Mouse (Mus musculus): Measurements from ENCODE around the gene Srrm4.
"Not testable (repeated sequence)": the region's sequence is repeated elsewhere in the genome, so short reads cannot be mapped to it uniquely, and the experiment has no call there.

Gene Srrm4

DNA sequence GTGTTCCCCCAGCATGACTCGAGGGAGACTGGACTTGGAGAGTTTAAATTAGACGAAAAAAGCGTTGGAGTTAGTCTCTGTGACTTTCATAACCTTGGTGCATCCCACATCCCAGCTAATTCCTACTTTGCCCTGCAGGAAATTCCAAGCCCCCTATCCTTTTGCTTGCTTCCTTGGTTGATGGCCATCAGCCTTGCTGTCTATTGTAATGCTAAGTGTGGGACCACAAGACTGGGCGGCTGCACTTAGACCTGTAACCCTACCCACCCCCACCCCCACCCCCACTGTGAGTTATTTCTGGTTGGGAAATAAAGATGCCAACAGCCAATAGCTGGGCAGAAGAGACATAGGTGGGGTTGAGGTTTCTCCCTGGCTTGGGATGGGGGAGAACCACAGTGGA lies 153.3 kb downstream of the Srrm4 start:
- no peak for DNase-seq

DNA sequence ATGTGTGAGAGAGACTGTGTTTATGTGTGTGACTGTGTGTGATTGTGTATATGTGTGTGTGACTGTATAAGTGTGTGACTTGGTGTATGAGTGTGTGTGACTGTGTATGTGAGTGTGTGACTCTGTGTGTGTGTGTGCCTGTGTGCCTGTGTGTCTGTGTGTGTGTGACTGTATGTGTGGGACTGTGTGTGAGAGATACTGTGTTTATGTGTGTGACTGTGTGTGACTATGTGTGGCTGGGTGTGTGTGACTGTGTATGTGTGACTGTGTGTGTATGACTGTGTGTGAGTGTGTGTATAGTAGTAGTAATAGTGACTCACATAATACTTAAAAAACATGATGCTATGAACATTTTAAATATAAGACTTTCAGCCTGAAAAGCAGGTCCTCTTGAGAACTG lies 155.5 kb downstream of the Srrm4 start:
- DNase-seq = no peak

DNA sequence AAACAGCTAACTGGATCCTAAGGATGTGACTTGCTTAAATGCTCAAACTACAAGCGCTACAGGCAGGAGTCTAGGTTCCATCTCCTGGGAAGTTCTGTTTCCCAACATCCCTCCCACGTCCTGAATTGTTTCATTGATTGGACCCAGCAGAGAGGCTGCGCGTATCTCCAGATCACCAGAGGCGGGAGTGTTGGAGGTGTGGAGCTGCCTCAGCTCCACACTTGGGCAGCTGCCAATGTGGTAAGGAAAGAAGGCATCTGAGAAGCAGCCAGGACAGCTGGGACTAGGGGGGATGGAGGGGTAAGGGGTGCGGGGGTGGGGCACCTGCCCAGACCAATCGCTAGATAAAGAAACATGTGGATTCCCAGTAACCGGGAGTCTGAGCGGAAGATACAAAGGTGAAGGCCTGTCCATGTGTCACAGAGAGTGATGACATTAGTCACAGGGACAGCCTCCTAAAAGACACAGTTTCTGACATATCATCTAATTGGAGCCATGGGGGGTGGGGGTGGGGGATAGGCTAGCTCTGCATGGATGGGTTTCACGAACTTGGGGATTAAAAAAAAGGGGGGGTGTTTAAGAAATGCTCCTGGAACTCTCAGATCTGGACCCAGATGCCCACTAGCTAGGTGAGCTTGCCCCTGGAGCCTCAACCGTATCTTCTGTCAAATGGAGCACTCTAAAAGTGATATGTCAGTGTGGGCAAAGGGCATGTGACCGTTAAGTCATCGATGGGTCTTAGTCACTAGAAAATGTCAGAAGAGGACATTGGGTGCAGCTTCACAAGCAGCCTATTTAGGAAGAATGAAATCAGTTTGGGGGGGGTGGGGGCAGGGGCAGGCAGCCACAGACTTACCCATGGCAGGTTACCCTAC lies 156.4 kb downstream of the Srrm4 start:
- no peak for DNase-seq

DNA sequence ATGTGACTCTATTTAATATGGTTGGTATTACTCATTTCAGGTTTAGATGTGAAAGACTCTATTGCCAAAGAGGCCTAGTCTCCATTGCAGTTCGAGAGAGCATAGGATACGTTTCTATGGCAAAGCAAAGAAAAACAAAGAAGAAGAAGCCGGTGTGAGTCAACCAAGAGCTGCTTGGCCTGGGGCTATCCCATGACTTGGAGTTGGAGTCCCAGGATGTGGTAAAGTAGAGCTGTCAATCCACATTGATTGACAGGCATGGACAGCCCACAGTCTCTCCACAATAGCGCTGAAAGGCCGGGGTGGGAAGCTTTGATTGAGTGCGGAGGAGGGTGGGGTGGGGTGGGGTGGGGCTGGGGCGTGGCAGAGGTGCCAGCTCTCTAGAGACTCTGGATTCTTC lies 158.7 kb downstream of the Srrm4 start:
- no peak for DNase-seq

DNA sequence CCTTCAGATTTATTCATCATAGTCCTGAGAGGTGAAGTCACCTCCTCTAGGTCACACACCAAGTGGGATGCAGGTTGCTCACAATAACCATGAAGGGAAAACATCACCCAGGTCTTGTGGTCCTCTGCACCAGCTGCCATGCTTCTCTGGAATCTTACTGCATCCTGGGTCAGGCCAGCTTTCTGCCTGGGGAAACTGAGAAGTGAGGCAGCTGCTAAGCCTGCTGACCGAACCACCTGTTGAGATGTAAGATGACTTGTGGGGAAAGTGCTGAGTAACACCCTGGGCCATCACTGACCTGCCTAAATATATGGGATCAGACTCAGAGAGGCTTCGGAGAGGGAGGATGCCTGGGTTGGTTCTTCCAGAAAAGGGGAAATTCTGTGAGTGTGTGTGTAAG lies 164.9 kb downstream of the Srrm4 start:
- no peak for DNase-seq

DNA sequence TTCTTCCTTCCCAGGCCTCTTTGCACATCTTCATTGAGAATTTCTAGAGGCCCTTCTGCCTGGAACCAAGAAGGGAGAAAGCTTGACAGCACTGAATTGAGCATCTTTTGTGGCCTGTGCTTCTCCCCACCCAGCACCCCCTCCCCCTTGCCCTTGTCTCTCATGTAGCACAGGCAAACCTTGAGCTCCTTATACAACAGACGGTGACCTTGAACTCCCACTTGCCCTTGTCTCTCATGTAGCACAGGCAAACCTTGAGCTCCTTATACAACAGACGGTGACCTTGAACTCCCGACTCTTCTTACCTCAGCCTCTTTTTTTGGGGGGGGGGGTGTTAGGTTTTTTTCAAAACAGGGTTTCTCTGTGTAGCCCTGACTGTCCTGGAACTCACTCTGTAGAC lies 165.9 kb downstream of the Srrm4 start:
- DNase-seq = not testable (repeated sequence)

DNA sequence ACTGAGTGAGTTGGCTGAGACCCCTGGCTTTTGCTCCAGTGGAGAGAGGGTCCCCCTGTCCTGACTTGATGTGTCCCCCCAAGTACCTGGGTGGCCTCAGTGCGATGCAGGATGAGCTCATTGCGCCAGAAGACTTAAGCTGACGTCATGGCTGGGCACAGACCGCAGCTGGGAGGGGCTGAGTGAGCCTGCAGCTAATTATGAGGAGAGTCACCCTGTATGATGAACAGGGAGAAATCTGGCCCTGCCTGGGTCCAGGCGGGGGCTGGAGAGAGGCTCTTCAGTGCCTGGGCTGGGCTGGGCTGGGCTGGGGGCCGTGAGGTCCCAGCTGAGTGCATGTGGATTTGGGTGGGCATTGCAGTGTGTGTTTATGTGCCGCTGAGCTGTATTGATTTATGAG lies 166.3 kb downstream of the Srrm4 start:
- no peak for DNase-seq

DNA sequence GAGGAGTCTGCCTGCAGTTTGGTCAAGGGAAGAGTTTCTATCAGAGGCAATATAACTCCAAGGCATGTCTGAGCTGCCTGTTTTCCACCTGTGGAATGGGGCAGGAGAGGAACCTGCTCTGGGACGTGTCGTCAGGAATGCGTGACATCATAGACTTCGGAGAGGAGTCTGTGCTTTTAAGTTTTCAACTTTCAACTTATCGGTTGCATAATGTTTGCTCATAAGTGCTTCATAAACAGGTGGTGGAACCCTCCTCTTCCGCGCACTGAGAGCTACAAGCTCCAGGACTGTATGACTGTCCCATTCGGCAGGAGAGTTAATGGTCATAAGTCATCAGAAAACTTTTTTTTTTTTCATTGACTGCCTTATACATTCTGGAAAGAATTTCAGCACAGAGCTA lies 167.9 kb downstream of the Srrm4 start:
- no peak for DNase-seq

DNA sequence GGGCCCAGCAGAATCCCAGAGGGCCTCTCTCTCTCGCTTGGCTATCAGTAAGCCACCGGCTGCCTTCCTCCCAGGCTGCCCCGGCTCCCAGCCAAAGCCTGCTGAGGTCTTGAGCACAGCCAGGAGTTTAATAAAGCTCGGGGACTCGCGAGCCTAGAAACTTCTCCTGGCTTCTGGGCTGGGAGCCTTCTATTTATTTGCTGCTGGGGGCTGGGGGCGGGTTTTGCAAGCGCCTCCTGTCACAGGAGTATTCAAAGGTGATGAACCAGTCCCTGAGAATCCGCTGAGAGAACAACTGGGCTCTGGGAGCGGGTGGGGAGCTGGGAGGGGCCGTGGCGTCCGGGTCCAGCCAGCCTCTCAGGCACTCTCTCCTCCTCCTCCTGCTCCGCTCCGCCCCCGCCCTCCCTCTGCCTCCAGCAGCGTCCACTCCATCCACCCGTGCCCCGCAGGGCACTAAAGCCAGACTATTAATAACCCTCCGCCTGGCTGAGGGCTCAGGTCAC lies 168.9 kb downstream of the Srrm4 start, which contains the start of gene Hspb8:
Gene Hspb8, minus strand, starts transcription at position 166 of the 503 bp plus-strand sequence.
- DNase-seq = peak; percentile 38

DNA sequence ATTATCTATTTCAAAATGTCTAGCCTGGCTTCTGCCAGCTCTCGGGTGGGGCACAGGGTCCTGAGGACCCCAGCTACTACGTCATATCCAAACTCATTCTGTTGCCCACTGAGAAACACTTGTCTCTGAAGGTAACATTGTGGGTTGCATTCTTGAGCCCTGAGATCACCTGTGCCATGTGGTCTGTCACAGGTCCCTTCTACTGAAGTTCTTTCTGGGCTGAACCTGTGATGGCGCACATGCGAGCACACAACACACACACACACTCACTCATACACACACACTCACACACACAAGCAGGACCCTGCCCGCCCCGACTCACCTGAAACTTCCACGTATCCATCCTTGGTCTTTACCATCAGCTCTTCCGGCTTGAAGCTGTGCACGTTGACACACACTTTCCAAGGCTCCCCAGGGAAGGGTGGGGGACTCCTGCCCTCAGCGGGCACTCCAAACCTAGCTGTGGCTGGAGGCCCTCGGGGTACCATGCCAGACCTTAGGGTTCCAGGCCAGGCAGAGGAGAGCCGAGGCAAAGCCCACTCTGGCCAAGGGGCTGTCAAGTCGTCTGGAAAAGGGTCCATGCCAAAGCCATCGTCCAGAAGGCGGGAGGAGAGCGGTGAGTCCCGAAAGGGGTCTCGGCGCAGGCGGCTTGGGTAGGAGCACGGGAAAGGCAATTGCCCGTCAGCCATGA lies 169.7 kb downstream of the Srrm4 start:
- DNase-seq = no peak

DNA sequence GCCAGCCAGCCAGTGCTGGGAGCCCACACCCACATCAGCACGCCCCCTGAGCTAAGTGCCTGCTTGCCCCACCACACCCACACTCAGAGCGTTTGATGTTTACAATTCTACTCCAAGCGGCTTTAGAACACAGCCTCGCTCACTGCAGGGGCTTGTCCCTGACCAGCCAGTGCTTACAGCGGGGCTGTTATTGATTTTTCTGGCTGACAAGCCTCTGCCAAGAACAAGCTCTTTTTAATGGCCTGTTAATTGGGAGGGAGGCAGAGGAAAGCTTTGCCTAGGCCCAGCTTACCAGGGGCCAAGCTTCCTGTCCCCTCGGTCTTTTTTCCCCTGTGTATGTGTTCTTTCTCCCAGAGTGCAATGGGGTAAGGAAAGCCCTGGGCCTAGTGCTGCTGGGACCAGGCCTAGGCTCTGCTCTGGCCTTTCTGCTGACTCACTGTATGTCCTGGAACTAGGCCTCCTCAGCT lies 170.8 kb downstream of the Srrm4 start:
- DNase-seq = no peak

DNA sequence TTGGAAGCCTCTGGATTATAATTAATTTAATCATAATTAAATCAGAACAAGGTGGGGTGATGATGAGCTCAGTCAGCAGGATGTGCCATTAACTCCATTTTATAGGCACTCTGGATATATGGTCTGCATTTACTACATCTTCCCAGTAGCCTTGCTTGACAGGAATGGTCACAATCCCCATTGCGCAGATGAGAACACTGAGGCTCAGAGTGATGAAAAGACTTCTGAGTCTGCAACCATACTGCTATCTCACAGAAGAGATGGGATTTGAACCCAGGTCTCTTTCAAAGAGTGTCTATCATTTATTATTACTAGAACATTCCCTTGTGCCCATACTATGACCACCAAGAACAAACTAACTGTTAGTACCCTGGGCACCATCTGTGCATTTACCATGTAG lies 171.4 kb downstream of the Srrm4 start:
- no peak for DNase-seq

DNA sequence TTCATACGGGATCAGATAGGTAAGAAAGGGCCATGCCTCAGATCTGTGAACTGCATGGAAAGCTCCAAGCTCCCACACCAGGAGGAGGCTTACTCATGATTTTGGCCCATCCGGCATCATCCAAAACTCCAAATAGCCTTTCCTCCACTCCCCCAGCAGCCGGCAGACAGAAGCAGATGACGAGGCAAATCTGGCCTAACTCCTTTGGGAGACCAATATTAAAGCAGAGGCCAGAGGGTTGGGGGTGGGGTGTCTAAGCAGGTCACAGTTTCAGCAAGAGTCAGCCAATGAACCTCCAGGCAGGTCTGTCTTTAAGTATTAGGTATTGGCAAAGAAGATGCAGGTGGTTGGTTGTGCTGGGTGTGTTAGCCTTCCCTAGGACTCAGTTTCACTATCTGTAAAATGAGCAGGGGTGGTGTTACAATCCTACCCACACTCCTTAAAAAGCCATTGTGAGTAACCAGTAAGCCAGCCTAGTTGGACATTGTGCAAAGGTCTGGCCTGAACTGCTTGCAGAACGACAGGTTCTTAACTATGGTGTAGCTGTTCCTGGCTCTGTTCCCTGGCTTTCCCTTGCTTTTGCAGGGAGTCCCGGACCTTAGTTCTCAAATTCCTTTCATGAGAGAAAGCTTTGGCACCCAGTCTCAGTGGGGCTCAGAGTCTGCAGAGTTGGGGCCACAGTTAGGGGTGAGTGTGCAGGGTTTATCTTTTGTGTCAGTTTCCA lies 172.1 kb downstream of the Srrm4 start:
- DNase-seq = no peak

DNA sequence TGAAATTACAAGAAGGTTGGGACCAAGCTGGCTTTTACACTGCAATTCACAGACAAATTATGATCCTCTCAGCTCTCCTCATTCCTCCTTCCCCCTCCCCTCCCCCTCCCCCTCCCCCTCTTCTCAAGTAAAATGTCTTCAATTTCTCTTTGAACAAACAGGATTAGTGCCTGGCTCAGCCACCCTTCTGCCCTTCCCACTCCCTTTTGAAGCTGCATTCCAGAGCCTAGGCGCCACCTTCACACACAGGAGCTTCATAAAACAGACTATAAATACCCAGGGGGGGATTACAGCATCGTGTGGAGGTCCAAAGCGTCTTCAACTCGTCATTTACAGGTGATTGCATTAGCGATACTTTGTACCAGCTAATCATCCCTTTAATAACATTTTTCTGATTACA lies 175.4 kb downstream of the Srrm4 start:
- no peak for DNase-seq

DNA sequence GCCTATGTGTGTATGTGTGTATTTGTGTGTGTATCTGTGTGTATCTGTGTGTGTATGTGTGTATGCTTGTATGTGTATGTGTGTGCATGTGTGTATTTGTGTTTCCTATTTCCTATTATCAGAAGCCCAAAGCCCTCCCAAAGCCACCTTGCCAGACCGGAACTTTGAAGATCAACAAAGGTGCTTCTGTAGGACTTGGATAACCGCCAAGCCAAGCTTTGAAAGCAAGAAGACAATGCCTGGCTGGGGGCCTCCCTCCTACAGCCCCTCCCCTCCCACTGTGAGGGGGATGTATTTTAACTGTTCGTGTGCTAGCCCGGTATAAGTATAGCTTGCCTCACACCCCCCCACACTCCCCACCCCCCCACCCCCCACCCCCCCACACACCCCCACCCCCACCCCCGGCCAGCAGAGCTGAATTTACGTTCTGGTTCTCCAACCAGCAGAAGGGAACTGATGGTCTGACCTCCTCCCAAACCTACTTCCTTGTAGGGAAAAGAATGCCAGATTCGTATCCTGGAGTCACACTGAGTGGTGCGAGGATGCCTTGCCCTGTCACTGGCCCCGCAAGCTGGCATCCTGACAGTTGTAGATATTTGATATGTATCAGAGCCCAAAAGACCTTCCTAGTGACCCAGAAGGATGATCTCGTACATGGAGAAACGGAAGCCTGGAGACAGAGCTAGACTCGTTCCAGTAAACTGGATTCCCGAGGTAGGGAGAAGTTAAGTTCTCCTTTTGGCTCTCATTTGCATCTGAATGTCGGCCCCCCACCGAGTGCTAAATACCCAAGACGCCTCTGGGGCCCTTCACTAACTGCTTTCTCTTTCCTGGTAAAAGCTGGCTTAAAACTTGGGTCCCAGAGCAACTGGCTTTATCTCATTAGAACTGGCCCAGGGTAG lies 181.7 kb downstream of the Srrm4 start:
- DNase-seq = no peak

DNA sequence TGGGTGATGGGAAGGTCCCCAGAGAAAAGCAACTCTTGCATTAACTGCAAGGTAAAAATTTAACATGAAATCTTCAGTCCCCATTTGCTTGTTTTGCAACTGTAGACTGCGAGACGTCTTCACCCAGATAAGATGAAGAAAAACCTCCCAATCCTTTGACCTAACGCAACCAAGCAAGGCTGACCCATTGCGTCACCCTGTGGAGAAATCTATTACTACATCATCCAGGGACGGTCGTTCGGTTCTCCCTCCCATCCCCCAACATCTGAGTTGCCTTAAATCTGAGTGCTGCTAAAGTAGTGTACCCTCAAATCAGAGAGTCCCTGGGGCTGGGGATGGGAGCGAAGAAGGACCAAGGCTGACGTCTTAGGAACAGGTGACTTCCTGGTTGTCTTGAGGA lies 182.7 kb downstream of the Srrm4 start:
- no peak for DNase-seq

DNA sequence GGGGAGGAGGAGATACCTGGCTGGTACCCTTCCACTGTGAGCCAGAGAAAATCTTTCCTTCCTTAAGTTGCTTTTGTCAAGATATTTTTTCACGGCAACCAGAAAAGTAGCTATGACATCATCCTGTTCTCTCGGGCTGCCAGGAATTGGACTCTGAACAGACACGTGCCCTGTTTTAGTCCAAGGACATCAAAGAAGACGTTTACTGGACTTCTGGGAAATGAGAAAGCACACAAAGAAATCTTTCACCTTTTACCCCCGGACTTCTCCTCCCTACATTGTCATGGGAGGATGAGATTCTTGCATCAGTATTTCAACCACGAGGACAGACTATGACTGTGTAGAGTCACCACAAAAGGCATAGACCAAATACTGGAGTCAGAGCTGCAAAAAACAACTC lies 183.7 kb downstream of the Srrm4 start:
- no peak for DNase-seq

DNA sequence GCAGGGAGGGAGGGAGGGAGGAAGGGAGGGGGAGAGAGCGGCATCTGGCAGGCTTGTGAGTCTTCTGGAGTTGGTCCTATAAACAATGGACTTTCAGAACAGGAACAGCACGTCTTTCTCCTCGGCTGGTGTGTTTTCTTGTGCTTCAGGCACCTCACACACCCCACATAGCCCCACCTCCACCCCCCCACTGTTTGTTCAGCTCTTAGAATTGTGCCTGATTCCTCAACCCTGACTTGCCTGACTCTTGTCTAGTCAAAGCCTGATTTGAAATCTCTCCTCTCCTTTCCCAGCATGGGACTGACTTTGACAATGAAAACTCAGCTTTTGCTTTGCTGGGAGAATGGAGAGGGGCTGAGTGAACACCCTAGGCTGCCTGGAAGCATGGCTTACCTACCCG lies 184.3 kb downstream of the Srrm4 start:
- no peak for DNase-seq

DNA sequence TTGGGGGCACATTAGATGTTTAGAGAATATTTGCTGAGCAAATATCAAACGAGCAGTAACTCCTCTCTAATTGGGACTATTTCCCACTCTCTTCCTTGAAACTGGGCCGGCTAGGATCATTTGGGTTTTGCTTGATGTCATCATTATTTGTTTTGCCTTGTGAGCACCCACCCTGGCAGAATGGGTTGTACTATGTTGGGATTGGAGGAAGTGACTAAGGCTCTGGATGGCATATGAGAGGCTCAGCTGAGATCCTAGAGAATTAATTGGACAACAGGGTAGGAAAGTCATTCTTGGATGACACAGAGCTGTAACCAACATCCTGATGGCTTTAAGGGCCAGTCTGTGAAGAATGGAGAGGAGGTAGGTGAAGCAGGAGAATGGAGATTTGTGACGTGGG lies 185.1 kb downstream of the Srrm4 start:
- no peak for DNase-seq

DNA sequence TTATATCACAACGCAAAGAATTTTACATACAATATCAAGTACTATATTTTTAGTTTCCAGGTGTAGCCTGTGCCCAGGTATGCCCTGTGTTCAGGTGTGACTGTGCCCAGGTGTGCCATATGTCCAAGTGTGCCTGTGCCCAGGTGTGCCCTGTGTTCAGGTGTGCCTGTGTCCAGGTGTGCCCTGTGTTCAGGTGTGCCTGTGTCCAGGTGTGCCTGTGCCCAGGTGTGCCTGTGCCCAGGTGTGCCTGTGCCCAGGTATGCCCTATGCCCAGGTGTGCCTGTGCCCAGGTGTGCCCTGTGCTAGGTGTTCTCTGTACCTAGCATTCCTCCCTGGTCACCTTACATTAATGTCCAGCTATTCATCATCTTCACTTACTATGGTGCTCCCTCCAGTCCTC lies 185.7 kb downstream of the Srrm4 start:
- DNase-seq = no peak

DNA sequence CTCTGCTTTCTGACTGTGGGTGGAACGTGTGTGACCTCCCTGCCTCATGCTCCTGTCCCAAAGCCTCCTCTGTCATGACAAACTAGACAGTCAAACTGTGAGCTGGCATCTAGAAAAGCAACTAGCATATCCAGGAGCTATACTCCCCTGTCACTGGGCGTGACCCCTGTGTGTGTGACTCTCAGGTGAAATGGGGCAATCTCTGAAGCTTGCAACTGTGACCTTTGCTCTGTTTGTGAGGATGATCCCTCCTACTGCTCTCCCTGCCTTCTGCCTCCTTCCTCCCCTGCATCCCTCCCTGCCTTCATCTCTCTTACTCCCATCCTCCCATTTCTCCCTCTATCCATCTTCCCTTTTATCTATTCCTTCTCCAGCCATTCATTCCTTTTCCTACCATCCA lies 187.6 kb downstream of the Srrm4 start:
- DNase-seq = no peak

DNA sequence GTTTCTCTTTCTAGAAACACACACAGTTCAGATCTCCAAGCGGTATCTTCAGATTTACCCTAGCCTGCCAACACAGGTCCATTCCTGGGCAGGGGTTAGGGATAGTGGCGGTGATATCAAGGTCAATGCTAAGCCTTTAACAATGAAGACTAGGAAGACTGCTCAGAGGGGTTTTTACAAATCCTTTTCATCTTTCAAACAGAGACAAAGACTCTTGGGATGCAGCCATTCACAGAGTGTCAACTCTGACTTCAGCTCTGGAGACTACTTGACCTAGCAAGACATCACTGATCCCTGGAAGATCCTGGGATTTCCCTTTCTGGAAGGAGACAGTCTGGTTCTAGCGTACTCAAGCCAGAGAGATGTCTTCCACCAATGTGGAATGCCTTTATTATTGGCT lies 190.8 kb downstream of the Srrm4 start:
- no peak for DNase-seq
